Mouse (Mus musculus) lung, adult 18-20 months (tissue): ENCODE results near the gene Ldah.
"Not testable (repeated sequence)": the region's sequence is repeated elsewhere in the genome, so short reads cannot be mapped to it uniquely, and the experiment has no call there.

Source experiments
- DNase-seq, 2 experiments: peaks; one replicate each; pipeline ENCODE4 v3.0.0; 2022; ENCODE audit warnings: mixed read lengths in 2 of 2

Ldah gene

DNA sequence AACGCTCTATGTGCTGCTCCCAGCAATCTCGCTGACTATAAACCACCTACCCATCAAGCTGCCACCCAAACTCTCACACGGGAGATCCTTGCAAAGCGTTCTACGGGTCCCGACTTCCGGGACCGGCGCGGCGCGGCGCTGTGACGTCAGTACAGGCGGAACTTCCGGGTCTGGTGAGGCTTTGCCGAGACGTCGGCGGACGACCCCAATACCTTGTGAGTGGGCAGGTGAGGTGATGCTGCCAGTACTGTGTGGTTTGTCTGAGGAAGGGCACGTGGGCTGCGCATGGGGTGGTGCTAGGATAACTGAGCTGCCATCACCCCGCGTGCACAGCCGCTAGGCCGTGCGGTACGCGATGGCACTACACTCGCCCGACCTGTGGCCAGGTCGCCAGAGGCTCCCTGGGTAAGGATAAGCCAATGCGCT lies at the start of gene Ldah:
Gene Ldah (plus strand): TSS at position 130 of the 426 bp plus-strand sequence.
- DNase-seq = peak; percentile 87 to 90

DNA sequence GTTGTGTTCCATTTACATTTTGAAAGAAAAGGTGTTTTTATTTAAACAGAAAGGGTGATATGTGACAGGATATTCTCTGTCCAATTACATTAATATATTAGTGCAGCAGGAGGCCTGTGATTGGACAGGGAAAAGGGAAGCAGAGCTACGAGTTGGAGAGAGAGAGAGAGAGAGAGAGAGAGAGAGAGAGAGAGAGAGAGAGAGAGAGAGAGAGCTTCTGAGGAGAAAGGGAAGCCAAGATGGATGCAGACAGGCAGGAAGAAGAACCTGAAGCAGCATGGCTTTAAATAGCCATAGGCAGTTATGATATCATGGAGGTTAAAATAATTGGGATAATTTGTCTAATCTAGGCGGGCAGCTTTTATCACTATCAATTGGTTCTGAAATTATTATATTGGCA lies 40.2 kb upstream of the Ldah start:
- no peak for DNase-seq

DNA sequence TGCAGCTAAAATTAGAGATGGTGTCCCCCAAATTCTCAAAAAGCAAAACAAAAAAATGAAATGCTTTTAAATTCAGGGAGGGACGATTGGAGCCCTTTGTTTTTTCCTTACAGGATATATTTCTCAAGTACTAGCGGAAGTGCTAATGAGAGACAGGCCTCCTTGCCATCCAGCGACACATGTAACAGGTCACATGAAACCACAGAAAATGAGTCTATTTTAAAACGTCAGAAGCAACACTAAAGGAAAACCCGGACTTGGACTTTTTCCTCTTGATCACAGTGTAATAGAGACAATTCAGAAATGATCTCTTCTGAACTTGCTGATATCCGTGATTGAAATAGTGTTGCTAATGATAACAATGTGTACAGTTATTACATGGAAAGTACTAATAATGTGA lies 27.0 kb upstream of the Ldah start:
- DNase-seq = no peak

DNA sequence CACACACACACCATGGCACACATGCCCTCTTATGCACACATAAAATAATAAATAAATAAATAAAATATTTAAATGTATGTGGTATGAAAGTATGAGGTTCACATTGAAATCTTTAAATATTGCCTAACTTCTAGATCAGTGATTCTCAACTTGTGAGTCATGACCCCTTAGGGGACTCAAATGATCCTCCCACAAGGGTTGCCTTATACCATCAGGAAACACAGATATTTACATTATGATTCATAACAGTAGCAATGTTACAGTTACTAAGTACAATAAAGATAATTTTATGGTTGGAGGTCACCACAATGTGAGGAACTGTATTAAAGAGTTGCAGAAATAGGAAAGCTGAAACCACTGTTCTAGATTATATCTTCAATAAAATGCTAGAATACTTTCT lies 26.2 kb upstream of the Ldah start:
- no peak for DNase-seq

DNA sequence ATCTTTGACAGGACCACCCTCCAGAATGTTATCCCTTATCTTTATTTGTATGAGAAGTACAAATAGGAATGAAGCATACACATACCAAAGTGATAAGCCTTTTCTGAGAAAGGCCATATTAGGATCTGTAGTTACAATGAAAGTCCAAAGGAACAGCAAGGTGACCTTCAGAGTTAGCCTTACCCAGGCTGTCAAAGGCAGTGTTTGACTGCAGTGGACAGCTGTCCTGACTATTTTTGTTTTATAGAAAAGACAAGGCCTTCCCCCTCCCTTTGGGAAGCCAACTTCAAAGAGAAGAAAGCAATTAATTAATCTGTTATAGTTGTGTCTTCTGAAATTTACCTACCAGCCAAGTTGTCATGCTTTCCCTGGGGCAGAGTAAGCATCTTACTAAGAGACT lies 23.4 kb upstream of the Ldah start:
- no peak for DNase-seq

DNA sequence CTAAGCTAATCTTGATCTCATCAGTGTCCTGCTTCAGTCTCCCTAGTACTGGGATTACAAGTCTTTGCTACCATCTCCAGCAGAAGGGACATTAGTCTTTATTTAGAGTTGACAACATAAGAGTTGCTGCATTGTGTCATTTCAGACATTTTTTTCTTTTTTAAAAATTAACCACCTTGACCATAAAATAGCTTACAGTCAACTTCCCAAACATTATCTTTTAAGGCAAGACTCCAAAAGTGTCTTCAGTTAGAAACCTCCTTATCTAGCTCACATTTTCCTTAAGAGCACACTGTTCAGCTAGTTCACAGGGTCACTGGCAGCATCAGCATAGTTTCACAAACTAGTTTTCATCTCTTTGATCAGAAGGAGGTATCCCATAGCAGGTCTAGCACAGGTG lies 19.7 kb upstream of the Ldah start:
- DNase-seq = no peak

DNA sequence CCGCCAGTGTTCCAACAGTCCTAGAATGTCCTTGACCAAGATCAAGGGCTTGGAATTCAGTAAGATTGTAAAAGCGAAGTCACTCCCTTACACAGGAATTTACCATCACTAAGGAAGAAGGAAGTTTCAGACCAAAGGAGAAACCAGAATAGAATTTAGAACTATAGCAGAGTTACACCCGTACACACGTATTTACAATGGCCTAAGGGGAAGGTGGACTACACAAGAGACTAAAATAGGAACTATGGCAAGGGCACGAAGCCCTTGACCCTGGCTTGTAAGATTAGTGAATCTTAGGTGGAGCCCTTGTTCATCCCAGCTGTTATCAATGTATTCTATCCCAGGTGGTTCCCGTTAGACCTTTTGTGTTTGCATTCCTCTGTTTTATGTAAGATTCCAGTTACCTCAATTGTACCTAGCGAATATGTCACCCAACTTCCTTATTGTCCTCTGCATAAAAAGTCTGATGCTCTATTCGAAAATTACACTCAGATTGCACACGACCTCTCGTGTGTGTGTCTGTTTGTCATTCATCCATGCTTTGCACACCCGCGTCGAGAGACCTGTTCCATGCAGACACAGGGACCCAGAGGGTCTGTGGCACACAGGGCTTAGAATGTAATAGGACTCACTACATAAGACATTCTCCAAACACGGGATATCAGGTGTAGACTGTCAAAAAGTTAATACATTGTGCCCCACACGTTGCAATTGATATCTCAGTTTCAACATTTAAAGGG lies 18.9 kb upstream of the Ldah start:
- DNase-seq = not testable (repeated sequence)

DNA sequence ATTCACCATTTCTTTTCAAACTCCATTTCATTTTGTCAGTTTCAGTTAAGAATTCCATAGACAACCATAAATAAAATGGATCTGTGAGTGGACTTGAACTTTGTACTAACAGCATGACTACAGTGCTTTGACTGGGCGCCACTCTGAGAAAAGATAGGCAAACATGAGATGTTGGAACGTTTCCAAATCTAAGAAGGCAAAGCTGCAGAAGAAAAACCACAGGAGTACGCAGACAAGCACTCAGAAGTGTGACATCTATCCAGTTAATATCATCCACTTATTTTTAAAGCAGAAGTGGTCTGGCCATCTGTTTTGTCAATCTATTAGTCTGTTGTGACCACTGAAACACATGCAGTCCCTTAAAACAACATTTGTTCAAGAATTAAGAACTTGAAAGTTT lies 18.2 kb upstream of the Ldah start:
- DNase-seq = no peak

DNA sequence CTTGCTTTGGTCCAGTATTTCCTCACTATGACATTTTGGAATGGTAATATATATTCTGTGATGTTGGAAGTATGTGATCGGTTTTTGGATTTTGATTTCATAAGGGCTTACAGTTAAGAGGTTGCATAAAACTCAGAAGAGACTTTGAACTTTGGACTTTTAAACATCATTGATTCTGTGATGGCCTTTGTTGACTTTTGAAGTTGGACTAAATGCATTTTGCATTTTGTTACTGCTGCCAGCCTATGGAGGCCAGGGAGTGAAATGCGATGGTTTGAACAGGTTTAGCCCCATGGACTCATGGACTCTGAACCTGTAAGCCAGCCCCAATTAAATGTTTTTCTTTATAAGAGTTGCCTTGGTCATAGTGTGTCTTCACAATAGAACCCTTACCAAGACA lies 2.2 kb upstream of the Ldah start:
- no peak for DNase-seq

DNA sequence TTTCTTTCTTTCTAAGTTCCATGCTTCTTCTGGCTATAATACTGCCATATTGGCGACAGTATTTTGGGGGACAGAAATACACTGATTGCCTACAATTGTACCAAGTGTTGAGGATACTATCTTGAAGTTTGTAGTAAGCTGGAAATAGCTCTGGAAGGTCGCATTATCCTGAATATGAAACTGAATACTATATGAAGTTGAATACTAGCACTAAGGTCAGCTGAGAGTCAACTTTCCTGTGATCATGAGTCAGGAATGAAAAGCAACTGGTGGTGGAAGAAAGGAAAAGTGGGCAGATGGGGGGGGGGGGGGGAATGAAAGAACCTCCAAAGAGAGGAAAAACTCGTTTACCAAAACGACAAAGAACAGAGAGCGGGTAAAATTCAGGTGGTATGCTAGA lies 329 bp upstream of the Ldah start:
- DNase-seq = no peak

DNA sequence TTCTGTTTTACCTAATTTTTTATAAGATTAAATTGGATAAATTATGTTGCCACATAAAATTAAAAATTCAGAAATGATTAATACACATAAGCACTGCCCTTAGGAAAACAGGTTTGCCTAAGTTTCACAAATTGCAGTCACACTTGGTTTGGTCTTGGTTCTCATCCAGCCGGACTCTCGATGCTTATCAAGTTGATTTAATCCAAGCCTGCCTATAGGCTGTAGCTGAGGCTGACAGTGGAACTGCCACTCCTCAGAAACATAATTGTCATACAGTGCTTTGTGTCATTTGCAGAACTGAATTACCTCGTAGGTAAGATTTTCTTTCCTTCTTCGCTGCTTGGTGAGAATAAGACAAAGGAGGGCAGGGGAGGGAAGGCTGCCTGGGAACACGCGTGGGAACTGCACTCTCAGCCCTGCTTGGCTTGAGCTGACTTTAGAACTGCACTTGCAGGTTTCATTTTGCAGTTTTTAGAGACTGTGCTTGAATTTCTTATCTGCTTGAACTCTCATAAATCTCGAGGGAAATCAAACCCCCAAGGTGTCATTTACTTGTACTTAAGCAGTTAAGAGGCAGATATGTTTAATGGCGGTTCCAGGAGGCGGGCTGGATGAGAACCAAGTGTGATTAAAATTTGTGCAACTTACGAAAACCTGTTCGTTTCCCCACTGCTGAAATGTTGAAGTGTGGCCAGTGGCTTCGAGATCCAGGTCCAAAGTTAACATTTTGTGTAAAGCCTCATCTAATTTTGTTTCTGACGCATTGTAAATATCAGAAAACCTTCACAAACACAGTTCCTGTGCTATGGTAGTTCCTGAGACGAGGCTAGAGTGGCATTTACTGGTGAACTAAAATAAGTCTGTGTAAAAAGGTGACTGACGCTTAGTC lies 8.7 kb downstream of the Ldah start:
- DNase-seq = peak in 1 of 2 experiments; percentile 7

DNA sequence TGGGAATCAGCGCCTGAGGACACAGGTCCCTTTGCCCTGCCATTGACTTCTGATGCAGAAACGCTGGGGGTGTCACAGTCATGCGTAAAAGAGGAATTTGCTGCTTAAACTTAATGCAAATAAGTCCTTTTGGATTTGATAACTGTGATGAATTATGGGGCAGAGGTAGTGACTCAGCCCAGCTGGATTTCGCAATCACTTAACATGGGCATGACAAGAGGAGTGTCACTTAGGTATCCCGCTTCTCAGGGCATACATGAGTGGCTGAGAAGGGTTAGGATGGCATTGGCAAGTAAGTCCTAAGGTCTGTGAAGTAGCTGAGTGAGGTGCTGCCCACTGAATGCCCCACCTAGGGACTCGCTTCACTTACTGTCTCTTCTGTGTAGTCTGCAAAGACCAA lies 15.1 kb downstream of the Ldah start:
- no peak for DNase-seq

DNA sequence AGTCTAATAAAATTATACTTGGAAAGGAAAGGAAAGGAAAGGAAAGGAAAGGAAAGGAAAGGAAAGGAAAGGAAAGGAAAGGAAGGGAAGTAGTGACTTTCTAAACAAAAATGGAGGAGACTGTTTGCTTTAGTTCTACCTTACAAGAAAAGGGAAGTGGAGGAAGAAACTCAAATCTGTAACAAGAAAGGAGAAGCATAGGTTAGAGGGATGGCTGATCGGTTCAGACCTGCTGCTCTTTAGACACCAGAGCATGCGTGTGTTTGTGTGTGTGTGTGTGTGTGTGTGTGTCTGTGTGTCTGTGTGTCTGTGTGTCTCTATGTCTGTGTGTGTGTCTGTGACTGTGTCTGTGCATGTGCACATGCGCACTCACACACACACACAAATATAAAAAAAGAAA lies 23.2 kb downstream of the Ldah start:
- no peak for DNase-seq

DNA sequence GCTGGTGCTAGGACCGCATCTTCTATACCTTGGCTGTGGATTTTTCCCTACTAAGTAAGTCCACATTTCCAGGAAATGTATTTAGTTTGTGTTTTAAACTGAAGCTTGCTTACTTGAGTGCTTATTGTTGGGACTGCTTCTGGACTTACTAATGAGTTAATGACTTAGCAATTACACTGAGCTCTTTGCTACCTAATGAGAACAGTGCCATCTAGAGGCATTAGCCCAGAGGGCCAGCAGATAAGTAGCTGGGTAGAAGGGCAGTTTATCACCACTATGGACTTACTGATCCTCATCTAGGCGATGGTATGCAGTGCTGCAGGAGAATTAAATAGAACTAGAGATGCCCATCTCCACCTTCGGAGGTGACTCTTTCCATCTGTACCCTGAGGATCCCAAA lies 24.8 kb downstream of the Ldah start:
- DNase-seq = peak in 1 of 2 experiments; percentile 29

DNA sequence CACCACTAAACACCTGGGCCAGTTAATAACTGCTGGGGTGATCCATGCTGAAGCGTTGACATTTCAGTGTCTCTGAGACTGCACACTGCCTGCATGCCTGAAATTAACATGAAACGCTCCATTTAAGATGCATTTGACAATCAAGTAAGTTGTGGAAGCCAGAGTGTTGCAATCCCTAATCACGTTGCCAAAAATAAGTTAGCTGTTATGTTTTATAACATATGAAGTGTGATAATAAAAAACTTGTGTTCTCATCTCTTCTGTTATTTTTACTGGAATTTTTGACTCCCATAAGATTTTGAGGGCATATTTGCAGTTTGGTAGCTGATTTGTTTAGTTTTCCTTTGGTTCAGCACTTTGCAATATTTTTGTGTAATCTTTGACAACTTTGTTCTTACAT lies 34.3 kb downstream of the Ldah start:
- DNase-seq = no peak

DNA sequence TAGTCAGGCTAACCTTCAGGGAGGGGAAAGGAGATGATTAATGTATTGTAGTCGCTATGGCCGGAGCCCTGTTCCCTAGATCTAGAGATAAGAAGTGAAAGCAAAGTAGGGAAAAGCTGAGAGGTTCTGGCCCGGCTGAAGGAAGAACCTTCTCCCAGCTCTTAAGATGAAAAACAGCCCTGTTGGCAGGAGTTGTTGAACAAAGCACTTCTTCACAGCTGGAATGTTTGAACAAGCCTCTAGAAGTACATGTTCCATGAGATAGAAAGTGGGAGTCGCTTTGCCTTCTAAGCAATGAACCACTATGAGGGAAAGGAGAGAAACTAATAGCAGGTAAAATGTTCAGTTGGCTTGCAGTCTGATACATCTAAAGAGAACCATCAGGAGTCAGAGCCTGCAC lies 36.8 kb downstream of the Ldah start:
- DNase-seq = peak in 1 of 2 experiments; percentile 38

DNA sequence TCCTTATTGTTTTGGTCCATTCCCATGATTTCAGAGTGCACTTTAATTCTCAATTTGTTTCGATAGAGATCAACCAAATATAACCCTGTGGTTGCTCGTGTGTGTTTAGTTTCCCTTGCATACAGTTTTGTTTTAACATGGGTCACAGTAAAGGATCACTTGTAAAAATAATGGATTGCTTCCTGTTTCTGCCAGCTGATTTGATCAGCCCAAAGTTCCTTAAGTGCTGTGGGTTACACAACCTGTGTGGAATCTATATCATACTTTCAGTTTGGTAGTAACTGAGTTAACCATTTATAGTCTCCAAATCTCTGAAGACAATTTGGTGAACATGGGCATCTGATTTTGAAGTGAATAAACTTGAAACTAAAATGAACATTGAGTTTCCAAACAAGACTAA lies 52.4 kb downstream of the Ldah start:
- DNase-seq = no peak

DNA sequence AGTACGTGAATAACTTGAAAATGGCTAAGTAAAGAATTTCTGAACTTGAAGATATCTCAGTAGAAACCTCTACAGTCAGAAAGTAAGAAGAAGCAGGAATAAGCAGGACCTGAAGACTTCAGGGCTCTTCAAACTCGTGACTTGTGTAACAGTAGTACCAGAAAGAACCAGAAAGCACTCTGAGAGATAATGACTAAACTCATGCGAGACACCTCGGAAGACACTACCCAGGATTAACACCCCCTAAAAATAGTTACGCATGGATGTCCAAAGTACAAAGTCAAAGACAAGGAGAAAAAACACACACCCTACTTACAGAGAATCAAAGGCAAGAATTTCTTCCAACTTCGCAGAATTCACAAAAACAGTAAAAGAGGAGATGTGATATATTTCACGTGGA lies 58.4 kb downstream of the Ldah start:
- DNase-seq = no peak

DNA sequence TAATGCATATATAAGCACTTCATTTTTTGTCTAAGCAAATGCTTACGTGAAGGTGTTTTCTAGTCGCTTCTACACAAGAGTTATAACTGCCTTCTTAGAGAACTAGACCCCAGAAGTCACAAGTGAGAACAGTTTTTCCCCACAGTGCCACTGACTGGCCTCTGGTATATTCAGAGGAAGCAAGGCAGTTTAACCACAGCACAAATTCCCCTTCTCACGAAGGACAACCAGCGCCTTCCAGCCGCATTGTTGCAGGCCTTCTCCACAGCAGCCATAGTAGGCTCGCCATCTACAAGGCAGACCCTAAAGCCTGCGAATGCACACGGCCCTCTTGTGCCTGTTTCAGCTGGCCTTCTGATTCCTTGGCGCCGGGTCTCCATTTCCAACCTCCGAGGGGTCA lies 61.7 kb downstream of the Ldah start:
- no peak for DNase-seq

DNA sequence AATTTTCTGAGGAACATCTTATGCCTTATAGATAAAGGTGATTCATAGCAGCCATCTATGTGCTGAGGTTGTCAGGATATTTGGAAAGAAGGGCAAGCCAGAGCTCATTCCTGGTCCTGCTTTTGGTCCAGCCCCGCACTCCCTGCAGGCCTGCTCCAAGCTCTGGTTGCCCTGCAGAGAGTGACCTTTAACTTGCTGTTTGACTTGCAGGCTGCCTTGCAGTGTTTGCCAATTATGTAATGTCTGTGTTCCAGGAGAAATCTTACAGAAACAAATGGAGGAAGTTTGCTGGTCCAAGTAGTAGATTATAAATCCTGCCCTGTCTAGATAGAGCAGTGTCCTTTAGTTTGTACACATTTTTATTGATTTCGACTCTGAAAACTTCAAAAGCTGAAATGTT lies 63.5 kb downstream of the Ldah start:
- peak in 1 of 2 experiments; percentile 17 for DNase-seq

DNA sequence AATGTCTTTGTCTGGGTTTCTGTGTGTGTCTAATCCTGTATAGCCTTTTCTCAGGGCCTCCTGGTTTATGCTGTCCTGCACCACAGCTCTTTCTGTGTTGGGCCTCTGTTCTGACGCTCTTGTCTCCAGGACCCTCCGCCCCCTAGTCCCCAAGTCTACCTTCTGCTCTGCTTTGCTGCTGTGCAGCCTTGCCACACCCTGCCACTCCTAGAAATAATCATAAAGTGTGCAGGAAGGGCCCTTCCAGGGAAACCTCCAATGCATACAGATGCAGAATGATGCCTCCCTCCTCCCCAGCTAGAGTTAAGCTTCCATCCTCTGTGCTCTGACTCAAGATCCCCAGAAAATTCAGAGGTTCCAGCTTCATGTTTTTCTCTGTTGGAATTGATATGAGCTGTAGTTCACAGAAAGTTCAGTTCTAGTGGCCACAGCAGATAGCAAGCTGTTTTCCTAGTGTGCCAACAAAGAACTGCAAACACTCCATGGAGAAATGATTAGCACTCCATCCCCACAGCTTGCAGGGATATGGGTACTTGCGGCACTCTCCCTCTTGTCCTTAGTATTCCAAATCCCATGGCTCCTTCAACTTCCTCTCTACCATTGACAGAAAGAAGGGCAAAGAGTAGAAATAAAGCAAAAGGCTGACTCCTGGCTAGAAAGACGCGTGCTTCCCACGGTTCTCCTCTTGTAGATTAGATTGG lies 65.7 kb downstream of the Ldah start:
- no peak for DNase-seq

DNA sequence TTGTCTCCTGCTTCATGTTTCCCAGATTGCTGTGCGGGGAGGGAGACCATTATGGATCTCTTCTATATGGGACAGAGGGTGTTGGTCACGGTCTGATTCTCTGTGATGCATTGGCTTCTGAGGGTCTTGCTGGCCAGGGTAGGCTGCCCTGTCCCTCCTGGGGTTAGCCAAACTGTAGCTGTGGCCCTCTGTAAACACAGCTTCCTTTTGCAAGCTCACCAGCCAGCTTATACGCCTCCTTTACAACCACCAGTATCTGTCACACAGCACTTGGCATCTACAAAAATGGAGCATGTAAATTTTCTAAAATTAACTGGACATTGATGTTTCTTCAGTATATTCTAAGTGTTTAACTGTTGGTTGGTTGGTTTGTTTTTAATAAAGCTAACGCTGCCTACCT lies 67.5 kb downstream of the Ldah start:
- no peak for DNase-seq

DNA sequence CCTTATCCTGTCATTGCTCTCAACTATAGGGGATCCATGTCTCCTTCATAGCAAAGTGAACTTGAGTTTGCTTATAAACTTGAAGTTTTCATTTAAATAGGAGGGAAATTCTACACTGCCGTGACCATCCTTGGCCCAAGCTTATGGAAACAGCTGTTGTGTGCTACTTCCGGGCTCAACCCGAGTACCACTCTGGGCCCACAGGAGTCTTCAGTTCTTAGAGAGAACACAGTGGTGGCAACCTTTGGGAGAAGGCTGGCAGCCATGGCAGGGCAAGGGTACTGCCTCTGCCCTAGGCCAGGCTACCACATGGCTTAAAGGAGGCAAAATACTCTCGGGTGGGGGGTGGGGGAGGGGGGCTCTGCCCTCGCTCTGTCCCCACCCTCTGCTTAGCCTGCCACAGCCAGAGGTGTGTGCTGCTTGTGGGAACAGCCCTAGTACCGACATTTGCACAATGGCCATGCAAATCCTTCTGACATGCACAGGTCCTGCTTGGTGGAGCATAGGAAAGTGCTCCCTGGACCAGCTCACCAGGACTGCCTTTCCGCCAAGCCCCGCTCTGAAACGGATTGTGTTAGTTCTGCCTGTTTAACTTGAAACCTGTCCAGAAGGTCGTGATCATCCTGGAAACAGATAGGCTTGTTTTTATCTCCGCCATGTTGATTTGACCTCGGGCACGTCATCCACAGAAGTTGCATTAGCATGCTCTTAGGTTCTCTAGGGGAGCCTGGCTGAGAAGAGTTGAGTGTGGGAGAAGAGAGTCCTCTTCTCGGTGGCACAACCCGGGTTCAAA lies 73.5 kb downstream of the Ldah start:
- DNase-seq = no peak
